Mouse (Mus musculus) small intestine, adult 10 weeks (tissue): ENCODE results near the gene Errfi1. TPM values are rescaled to one million over a fixed set of nuclear protein-coding genes. Genes with fewer than 3 reads are reported as not detected.

Experiments
- polyA plus RNA-seq: library from polyadenylated mRNA; stranded (reverse); fragments of 350-450 nt; fragmentation: Illumina TruSeq; extraction: RNeasy Lipid Tissue Mini Kit (QIAGEN cat#74804); gene quantifications from one replicate; pipeline ENCODE4 v1.2.3, GENCODE M21; 2014; ENCODE audit warnings: low replicate concordance

The Errfi1 gene
- polyA plus RNA-seq = 73.2 TPM

GRCm38 (mm10) chr4:150853680-150854461, at the start of gene Errfi1:
Gene Errfi1 (plus strand): TSS chr4:150853919.

GRCm38 (mm10) chr4:150914290-150914733, 60.6 kb downstream of the Errfi1 start, which contains the start of the genes Park7 and Tnfrsf9:
Gene Park7 (minus strand): TSS chr4:150914437.
Gene Tnfrsf9 (plus strand): TSS chr4:150914562.

Other genes with a start within 250 kb of the Errfi1 start
- not detected for gene Slc45a1, start 201.7 kb upstream of the Errfi1 start, polyA plus RNA-seq
- 7.6 TPM for gene Park7, start 60.5 kb downstream of the Errfi1 start, polyA plus RNA-seq
- gene Tnfrsf9, start 60.6 kb downstream of the Errfi1 start, polyA plus RNA-seq = 0.63 TPM
- not detected for gene Uts2, start 143.2 kb downstream of the Errfi1 start, polyA plus RNA-seq
- gene Per3, start 190.7 kb downstream of the Errfi1 start, polyA plus RNA-seq = 2.4 TPM
- 269 TPM for gene Vamp3, start 204.0 kb downstream of the Errfi1 start, polyA plus RNA-seq
- not detected for gene Gm13090, start 235.7 kb downstream of the Errfi1 start, polyA plus RNA-seq